Mouse (Mus musculus): ENCODE results near the gene Gm20532.

DNA sequence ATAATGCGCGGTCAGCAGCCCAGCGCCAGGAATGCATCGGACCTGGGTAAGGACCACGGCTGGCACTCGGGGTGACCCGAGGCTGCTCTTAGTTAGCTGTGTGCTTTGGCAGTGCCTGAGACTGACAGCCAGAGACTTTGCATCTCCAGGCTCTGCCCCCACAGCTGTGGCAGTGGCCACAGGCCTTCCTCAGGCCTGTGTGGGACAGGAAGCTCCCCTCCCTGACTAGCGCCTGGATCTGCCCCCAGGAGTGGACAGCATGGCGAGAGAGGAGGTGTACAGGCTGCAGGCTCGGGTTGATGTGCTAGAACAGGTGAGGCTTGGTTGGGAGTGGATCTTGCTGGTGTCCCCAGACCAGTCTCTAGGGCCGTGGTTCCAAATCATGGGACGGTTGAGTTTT lies 5.0 kb downstream of the Gm20532 start:
- no peak for TF ChIP-seq CTCF (IDR thresholded peaks at IDR 0.05; ENCODE audit: borderline replicate concordance, extremely low read depth, insufficient read depth, insufficient read length)
- no peak for TF ChIP-seq POLR2A (IDR thresholded peaks at IDR 0.05; ENCODE audit: borderline replicate concordance, extremely low read depth, insufficient read depth, insufficient read length, poor library complexity, severe bottlenecking)

All from brain, embryonic 14.5 days (tissue).